Mouse (Mus musculus) forebrain, embryonic 11.5 days (tissue): Measurements from ENCODE around the gene Sat2. TPM values are rescaled to one million over a fixed set of nuclear protein-coding genes. Genes with fewer than 3 reads are reported as not detected.

Experiments
- ATAC-seq: fragments of 200-750 bp; cut with Nextera tagmentation; replicated peaks from 2 replicates; pipeline ENCODE4 v1.8.0; 2017; ENCODE audit warnings: moderate TSS enrichment; ENCODE audit not compliant: low FRiP score
- DNase-seq: peaks from one replicate; pipeline ENCODE4 v3.0.0-alpha.2; 2017; ENCODE audit warnings: low spot score
- H3K27ac ChIP-seq: fragments of 300-500 bp; sonication (generic); 2 replicates; pipeline ENCODE4 v1.5.1; 2014; ENCODE audit warnings: low read depth, low read length
- H3K27me3 ChIP-seq: fragments of 300-500 bp; sonication (generic); 2 replicates; pipeline ENCODE4 v1.6.1; 2014; ENCODE audit warnings: mild to moderate bottlenecking, low read length, mixed read lengths; ENCODE audit not compliant: control insufficient read depth, insufficient read depth
- H3K36me3 ChIP-seq: fragments of 300-500 bp; sonication (generic); 2 replicates; pipeline ENCODE4 v1.6.1; 2014; ENCODE audit warnings: mild to moderate bottlenecking, low read length, moderate library complexity, mixed read lengths; ENCODE audit not compliant: control insufficient read depth, insufficient read depth
- H3K4me1 ChIP-seq: fragments of 300-500 bp; sonication (generic); replicated peaks from 2 replicates; pipeline ENCODE4 v1.6.1; 2014; ENCODE audit warnings: low read length, mixed read lengths; ENCODE audit not compliant: control insufficient read depth, insufficient read depth
- H3K4me2 ChIP-seq: fragments of 300-500 bp; sonication (generic); 2 replicates; pipeline ENCODE4 v1.6.1; 2014; ENCODE audit warnings: low read depth, mild to moderate bottlenecking, low read length, moderate library complexity, mixed read lengths; ENCODE audit not compliant: severe bottlenecking
- H3K4me3 ChIP-seq: fragments of 300-500 bp; sonication (generic); 2 replicates; pipeline ENCODE4 v1.5.1; 2014; ENCODE audit warnings: low read depth, low read length
- H3K9ac ChIP-seq: fragments of 300-500 bp; sonication (generic); 2 replicates; pipeline ENCODE4 v1.6.1; 2014; ENCODE audit warnings: low read length
- H3K9me3 ChIP-seq: fragments of 300-500 bp; sonication (generic); 2 replicates; pipeline ENCODE4 v1.6.1; 2016; ENCODE audit warnings: low read length, mixed read lengths; ENCODE audit not compliant: control insufficient read depth
- WGBS: fragments of 180-500 bp; shearing (Covaris S2); extraction: QIAGEN DNeasy Blood & Tissue Kit; methylation state at CpG from one replicate; pipeline ENCODE4 v1.1.7; 2014; 5-methylcytosine and 5-hydroxymethylcytosine counted together
- polyA plus RNA-seq: library from polyadenylated mRNA; unstranded; fragments of >200 nt; fragmentation: Nextera tagmentation; extraction: Ambion mirVana; gene quantifications from 2 replicates; pipeline ENCODE4 v1.2.1, GENCODE M21; 2014

The Sat2 gene
- 13.9 and 17.7 TPM in 2 replicates for polyA plus RNA-seq

DNA sequence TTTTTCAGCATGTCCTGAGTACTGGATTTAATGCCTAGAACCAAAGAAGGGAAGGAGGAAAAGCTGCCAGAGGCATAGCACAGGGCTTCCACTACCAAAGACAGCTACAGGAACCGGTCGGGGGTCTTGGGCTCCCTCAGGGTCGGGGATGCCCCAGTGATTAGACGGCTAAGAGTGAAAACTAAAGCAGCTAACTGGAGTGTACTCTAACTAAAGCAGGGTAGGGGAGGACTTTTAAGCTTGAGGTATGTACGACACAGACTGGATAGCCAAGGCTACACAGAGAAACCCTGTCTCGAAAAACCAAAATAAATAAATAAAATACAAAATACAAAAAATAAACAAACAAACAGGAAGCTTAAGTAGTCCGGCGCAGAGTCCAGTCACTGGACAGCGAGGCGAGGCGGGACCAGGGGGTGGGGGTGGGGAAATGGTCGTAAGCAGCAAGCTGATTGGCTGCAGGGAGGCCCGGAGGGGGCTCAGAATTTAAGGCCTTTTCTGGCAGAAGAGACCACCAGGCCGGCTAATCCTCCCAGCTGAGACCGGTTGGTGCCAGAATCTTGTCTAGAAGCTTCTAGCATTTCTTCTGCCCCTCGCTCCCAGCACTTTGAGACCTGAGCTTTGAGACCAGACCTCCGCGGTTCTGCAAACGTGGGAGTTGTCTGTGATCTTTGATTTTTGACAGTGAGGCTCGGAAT, at the start of gene Sat2:
Gene Sat2 (plus strand): TSS at position 454 of the 698 bp plus-strand sequence.
- Histone ChIP-seq H3K9me3 (no peaks in the 10 kb centered on the region), H3K36me3 (no peaks in the 10 kb centered on the region), H3K4me1 (peaks cover 7% of the 10 kb centered on the region), H3K27ac (no peak within 1 kb of the TSS), H3K9ac (peak within 1 kb of the TSS; percentile 67), H3K4me3 (peak within 1 kb of the TSS; percentile 38), H3K27me3 (no peaks in the 10 kb centered on the region), H3K4me2 (peak within 1 kb of the TSS; percentile 78)
- peak; percentile 90 for ATAC-seq
- peak; percentile 87 for DNase-seq
- WGBS, result 1% methylated on average over 20 of the region's 20 CpGs

DNA sequence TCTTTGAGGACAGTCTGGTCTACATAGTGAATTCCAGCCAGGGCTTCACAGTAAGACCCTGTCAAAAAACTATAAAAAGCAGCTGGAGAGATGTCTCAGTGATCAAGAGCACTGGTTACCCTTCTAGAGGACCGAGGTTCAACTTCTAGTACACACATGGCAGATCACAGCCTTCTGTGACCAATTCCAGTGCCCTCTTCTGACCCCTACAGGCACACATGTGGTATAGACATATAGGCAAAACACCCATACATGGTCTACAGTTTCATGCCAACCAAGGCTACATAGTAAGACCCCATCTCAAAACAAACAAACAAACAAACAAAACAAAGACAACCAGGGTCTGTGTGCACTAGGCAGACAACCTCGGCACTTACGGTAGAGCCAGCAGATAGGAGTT, 46.6 kb upstream of the Sat2 start:
- no peak overlapping the region for H3K4me3 ChIP-seq
- H3K4me2 ChIP-seq, result no peak overlapping the region
- no peak overlapping the region for H3K27ac ChIP-seq
- H3K4me1 ChIP-seq, result peaks cover 16% of the 10 kb centered on the region
- H3K27me3 ChIP-seq, result no peaks in the 10 kb centered on the region
- H3K9me3 ChIP-seq, result no peaks in the 10 kb centered on the region
- no peak overlapping the region for H3K9ac ChIP-seq
- no peak for ATAC-seq
- DNase-seq, result no peak
- H3K36me3 ChIP-seq, result peaks cover 7% of the 10 kb centered on the region; the same call in 1 of the 2 replicates
- WGBS, result 75% methylated on average over 3 of the region's 3 CpGs

DNA sequence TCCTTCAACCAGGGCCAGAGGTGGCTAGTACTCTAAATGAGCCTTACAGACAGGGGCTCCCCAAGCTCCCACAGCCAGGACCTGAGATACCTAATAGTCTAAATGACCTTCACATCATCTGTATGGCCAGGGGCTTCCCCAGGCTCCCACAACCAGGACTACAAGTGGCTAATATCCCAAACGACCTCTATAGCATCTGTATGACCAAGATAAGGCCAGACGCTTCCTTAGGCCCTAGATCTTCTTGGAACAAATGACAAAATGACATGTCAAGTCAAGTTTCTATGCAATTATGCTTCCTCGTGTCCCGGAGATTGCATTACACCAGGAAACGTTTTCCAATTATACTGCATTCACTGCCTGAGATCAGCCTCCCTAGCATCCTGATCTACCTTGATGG, 45.5 kb upstream of the Sat2 start:
- Histone ChIP-seq H3K9me3 (no peaks in the 10 kb centered on the region), H3K36me3 (peaks cover 3% of the 10 kb centered on the region; the same call in 1 of the 2 replicates), H3K27me3 (no peaks in the 10 kb centered on the region), H3K4me1 (peaks cover 16% of the 10 kb centered on the region), H3K4me2 (no peak overlapping the region), H3K9ac (no peak overlapping the region), H3K27ac (no peak overlapping the region), H3K4me3 (no peak overlapping the region)
- no peak for ATAC-seq
- WGBS, result 81% methylated on average over 5 of the region's 5 CpGs
- DNase-seq, result no peak

DNA sequence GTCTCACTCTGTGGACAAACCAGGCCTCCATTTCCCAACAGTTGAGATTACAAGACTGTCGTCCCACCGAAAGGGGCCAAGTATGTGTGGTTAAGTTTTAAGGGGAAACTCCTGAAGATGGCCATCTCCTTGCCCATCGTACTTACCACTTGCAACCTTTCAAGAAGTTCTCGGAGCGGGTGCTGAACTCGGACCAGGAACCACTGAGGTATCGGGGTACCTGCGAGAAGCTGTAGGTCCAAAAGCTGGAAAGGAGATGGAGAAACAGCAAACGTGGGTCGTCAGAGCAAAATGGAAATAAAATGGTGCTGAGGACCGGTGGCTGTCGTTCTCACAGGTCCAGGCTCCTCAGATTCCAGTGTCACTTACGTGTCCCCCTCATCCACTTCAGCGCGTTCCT, 43.5 kb upstream of the Sat2 start:
- WGBS, result 14% methylated on average over 15 of the region's 15 CpGs
- Histone ChIP-seq H3K4me3 (peak overlapping the region; percentile 81), H3K4me2 (peak overlapping the region; percentile 67), H3K9me3 (no peaks in the 10 kb centered on the region), H3K36me3 (peaks cover 3% of the 10 kb centered on the region; the same call in 1 of the 2 replicates), H3K9ac (peak overlapping the region; percentile 88), H3K27ac (no peak overlapping the region), H3K27me3 (no peaks in the 10 kb centered on the region), H3K4me1 (peaks cover 16% of the 10 kb centered on the region)
- ATAC-seq (no peak), DNase-seq (no peak)

DNA sequence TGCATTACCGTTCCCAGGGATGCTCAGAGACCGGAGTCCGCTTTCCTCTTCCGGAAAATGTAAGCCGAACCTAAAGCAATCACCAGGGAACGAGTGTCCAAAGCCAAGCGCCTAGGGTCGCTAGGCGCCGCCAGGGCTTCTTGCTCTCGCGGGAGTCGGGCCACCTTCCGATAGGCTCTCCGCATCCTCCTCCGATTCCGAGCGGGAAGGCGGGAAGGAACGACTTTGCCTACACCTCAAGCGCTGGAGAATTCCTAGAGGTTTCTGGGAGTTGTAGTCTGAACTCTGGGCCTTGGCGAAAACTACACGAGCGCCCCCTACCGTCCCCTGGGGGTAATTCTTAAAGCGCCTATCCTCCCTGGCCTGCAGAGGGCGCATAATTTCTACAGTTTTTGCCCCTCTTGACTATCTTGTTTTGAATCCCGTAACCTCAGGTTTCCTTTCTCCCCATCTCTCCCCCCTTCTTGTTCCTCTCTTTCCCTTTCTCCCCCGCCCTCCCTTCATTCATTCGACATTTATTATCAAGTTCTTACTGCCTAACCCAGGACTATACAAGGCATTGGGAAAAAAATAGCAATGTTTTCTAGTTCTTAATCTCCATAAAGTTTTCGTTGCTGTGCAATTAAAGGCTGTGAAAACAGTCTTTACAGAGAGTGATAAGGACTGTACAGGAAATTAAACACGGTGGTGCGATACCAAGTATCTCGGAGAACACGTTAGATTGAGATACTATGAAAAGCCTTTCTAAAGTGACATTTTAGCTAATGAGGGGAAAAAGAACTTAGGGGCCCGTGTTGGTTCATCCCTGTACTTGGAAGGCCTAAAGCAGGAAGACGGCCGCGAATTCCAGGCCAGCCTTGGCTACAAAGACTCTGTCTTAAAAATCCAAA, 42.5 kb upstream of the Sat2 start:
- peak overlapping the region; percentile 88 for H3K9ac ChIP-seq
- H3K36me3 ChIP-seq, result 0 out of 2 replicates have a peak, but pooled peaks cover 3% of the 10 kb centered on the region
- 3% methylated on average over 39 of the region's 39 CpGs for WGBS
- H3K9me3 ChIP-seq, result no peaks in the 10 kb centered on the region
- H3K4me1 ChIP-seq, result peaks cover 16% of the 10 kb centered on the region
- peak overlapping the region; percentile 73; the same call in 1 of the 2 replicates for H3K27ac ChIP-seq
- H3K4me3 ChIP-seq, result peak overlapping the region; percentile 81
- H3K27me3 ChIP-seq, result no peaks in the 10 kb centered on the region
- DNase-seq (peak; percentile 98), ATAC-seq (peak; percentile 86)
- peak overlapping the region; percentile 69 for H3K4me2 ChIP-seq

DNA sequence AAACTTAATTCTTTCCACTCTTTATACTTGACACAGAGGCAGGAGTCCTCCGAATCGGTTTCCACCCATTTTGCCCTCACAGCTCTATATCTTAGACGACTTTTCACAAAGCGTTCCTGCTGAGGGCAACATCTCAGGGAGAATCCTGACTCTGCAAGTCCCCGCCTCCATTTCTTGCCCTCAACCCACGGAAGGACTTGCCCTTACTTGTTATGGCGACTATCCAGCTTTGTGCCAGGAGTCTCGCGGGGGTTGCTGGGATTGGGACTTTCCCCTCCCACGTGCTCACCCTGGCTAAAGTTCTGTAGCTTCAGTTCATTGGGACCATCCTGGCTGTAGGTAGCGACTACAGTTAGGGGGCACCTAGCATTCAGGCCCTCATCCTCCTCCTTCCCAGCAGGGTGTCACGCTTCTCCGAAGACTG, 41.7 kb upstream of the Sat2 start, which contains the start of the genes Wrap53 and Trp53:
Gene Wrap53 (minus strand): TSS at position 165 of the 424 bp plus-strand sequence.
Gene Trp53 (plus strand): TSS at position 269 of the 424 bp plus-strand sequence.
- no peaks in the 10 kb centered on the region for H3K27me3 ChIP-seq
- WGBS, result 0% methylated on average over 13 of the region's 13 CpGs
- no peaks in the 10 kb centered on the region for H3K9me3 ChIP-seq
- no peaks in the 10 kb centered on the region for H3K36me3 ChIP-seq
- ATAC-seq (peak; percentile 65), DNase-seq (peak; percentile 93)
- peak within 1 kb of the TSS; percentile 84 for H3K27ac ChIP-seq
- peak within 1 kb of the TSS; percentile 88 for H3K9ac ChIP-seq
- peak within 1 kb of the TSS; percentile 81 for H3K4me3 ChIP-seq
- H3K4me2 ChIP-seq, result peak within 1 kb of the TSS; percentile 69
- peaks cover 16% of the 10 kb centered on the region for H3K4me1 ChIP-seq

DNA sequence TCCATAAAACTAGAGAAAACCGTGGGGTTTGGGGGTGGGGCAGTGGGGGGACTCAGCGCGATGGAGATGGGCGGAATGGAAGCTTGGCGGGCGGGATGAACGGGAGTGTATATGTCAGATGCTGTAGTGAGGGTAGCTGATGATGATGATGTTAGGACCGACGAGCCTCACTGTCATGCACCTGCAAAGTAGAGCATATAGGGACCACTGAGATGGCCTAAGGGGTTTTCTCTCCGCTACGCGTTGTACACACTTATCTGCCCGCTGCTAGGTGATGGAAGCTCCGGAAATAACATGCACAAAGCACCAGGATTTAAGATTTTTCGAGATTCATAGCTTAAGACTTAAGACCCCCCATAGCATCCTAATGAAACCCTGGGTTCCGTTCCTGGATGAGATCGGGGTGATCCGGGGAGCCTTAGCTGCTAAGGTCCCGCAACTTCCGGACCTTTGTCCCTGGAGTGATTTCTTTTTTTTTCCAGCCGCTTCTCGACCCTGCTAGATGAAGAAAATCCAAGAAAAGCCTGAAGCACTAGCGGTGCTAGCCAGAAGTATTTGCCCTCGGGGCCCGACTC, 41.2 kb upstream of the Sat2 start:
- no peak for DNase-seq
- Histone ChIP-seq H3K9ac (peak overlapping the region; percentile 77), H3K4me3 (peak overlapping the region; percentile 81), H3K9me3 (no peaks in the 10 kb centered on the region), H3K4me2 (peak overlapping the region; percentile 69), H3K36me3 (no peaks in the 10 kb centered on the region), H3K4me1 (peaks cover 16% of the 10 kb centered on the region), H3K27me3 (no peaks in the 10 kb centered on the region), H3K27ac (peak overlapping the region; percentile 84)
- ATAC-seq, result 0 out of 2 replicates have a peak, but pooled peaks have one; percentile 3
- WGBS, result under 1% methylated on average over 25 of the region's 25 CpGs

DNA sequence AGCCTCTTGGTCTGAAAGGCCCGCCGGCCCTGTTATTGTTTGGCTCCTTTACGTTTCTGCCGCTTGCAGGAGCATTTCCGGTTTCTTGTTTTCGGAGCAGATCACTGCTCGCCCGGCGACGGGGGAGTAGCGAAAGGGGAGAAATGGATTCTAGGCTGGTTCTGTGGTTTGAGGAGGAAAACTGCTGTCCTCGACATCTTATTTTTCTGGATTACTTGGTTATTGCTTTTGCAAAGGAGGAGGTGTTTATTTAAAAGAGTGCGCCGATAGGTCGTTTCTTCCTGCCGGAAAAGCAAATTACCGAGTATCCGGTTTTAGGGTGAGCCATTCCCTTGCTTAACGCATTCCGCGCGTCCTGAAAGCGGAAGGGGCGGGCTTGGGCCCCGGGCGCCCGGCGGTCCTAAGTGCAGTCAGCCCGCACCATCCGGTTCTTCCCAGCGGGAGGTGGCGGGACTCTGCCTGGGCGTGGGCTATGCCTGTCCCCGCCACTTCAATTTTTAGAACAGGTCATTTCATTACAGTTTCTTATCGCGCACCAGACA, 40.6 kb upstream of the Sat2 start:
- Histone ChIP-seq H3K27ac (peak overlapping the region; percentile 84), H3K27me3 (no peaks in the 10 kb centered on the region), H3K36me3 (no peaks in the 10 kb centered on the region), H3K4me1 (peaks cover 15% of the 10 kb centered on the region), H3K4me2 (peak overlapping the region; percentile 69), H3K4me3 (peak overlapping the region; percentile 81), H3K9ac (peak overlapping the region; percentile 77), H3K9me3 (no peaks in the 10 kb centered on the region)
- DNase-seq, result peak; percentile 94
- ATAC-seq, result peak; percentile 80
- WGBS, result under 1% methylated on average over 36 of the region's 36 CpGs
